Mouse (Mus musculus) midbrain, embryonic 10.5 days (tissue): Measurements from ENCODE around the gene Myl4. TPM values are rescaled to one million over a fixed set of nuclear protein-coding genes. Genes with fewer than 3 reads are reported as not detected.

Source experiments
- DNase-seq: peaks from one replicate; pipeline ENCODE4 v3.0.0-alpha.2; 2017; ENCODE audit warnings: low spot score
- H3K27ac ChIP-seq: fragments of 300-500 bp; sonication (generic); replicated peaks from 2 replicates; pipeline ENCODE4 v1.5.1; 2016; ENCODE audit warnings: mild to moderate bottlenecking
- H3K27me3 ChIP-seq: fragments of 300-500 bp; sonication (generic); 2 replicates; pipeline ENCODE4 v1.6.1; 2016; ENCODE audit warnings: low read depth, mild to moderate bottlenecking; ENCODE audit not compliant: poor library complexity, severe bottlenecking
- H3K36me3 ChIP-seq: fragments of 300-500 bp; sonication (generic); 2 replicates; pipeline ENCODE4 v1.6.1; 2016; ENCODE audit warnings: mild to moderate bottlenecking, moderate library complexity
- H3K4me1 ChIP-seq: fragments of 300-500 bp; sonication (generic); 2 replicates; pipeline ENCODE4 v1.6.1; 2016
- H3K4me3 ChIP-seq: fragments of 300-500 bp; sonication (generic); 2 replicates; pipeline ENCODE4 v1.5.1; 2016; ENCODE audit warnings: mild to moderate bottlenecking, moderate library complexity
- H3K9me3 ChIP-seq: fragments of 300-500 bp; sonication (generic); replicated peaks from 2 replicates; pipeline ENCODE4 v1.6.1; 2016; ENCODE audit warnings: mild to moderate bottlenecking
- WGBS: fragments of 180-500 bp; shearing (Covaris S2); methylation state at CpG from one replicate; pipeline ENCODE4 v1.1.7; 2016; 5-methylcytosine and 5-hydroxymethylcytosine counted together
- polyA plus RNA-seq: library from polyadenylated mRNA; unstranded; fragments of >200 nt; fragmentation: Nextera tagmentation; extraction: Ambion mirVana; gene quantifications from 2 replicates; pipeline ENCODE4 v1.2.1, GENCODE M21; 2016

Gene Myl4
- polyA plus RNA-seq, 1 experiment from 2014 or later = 0.94 TPM

GRCm38 (mm10) chr11:104578074-104578473 lies 27.6 kb downstream of the Myl4 start:
- H3K9me3 ChIP-seq = no peaks in the 10 kb centered on the region
- peaks cover 39% of the 10 kb centered on the region for H3K4me1 ChIP-seq
- H3K36me3 ChIP-seq = no peaks in the 10 kb centered on the region
- no peak for DNase-seq
- H3K27ac ChIP-seq = no peak overlapping the region
- peaks cover under 1% of the 10 kb centered on the region; the same call in 1 of the 2 replicates for H3K27me3 ChIP-seq
- WGBS = 68% methylated on average over 5 of the region's 5 CpGs
- H3K4me3 ChIP-seq = no peak overlapping the region

- 95% methylated on average over 9 of the region's 9 CpGs for WGBS
- Histone ChIP-seq H3K27me3 (no peaks in the 10 kb centered on the region; the same call in 1 of the 2 replicates), H3K4me1 (peaks cover 39% of the 10 kb centered on the region), H3K27ac (no peak overlapping the region), H3K36me3 (no peaks in the 10 kb centered on the region), H3K4me3 (no peak overlapping the region), H3K9me3 (no peaks in the 10 kb centered on the region)
- DNase-seq = no peak
Measured at GRCm38 (mm10) chr11:104579084-104579483, 28.6 kb downstream of the Myl4 start.

GRCm38 (mm10) chr11:104579575-104579974 lies 29.1 kb downstream of the Myl4 start:
- H3K4me1 ChIP-seq = peaks cover 39% of the 10 kb centered on the region
- no peaks in the 10 kb centered on the region for H3K9me3 ChIP-seq
- no peak for DNase-seq
- no peak overlapping the region for H3K27ac ChIP-seq
- no peaks in the 10 kb centered on the region for H3K36me3 ChIP-seq
- H3K4me3 ChIP-seq = no peak overlapping the region
- no peaks in the 10 kb centered on the region; the same call in 1 of the 2 replicates for H3K27me3 ChIP-seq
- 93% methylated on average over 8 of the region's 8 CpGs for WGBS

- peaks cover 39% of the 10 kb centered on the region for H3K4me1 ChIP-seq
- no peaks in the 10 kb centered on the region for H3K9me3 ChIP-seq
- 77% methylated on average over 6 of the region's 6 CpGs for WGBS
- H3K27ac ChIP-seq = no peak overlapping the region
- no peak for DNase-seq
- no peaks in the 10 kb centered on the region; the same call in 1 of the 2 replicates for H3K27me3 ChIP-seq
- H3K36me3 ChIP-seq = no peaks in the 10 kb centered on the region
- H3K4me3 ChIP-seq = no peak overlapping the region
Measured at GRCm38 (mm10) chr11:104580091-104580490, 29.6 kb downstream of the Myl4 start.

- Histone ChIP-seq H3K36me3 (no peaks in the 10 kb centered on the region), H3K27ac (no peak overlapping the region), H3K4me1 (peaks cover 39% of the 10 kb centered on the region), H3K4me3 (no peak overlapping the region), H3K27me3 (no peaks in the 10 kb centered on the region; the same call in 1 of the 2 replicates), H3K9me3 (no peaks in the 10 kb centered on the region)
- 89% methylated on average over 5 of the region's 5 CpGs for WGBS
- DNase-seq = no peak
Measured at GRCm38 (mm10) chr11:104580606-104581005, 30.1 kb downstream of the Myl4 start.

- DNase-seq = no peak
- Histone ChIP-seq H3K4me3 (no peak overlapping the region), H3K27me3 (no peaks in the 10 kb centered on the region; the same call in 1 of the 2 replicates), H3K27ac (no peak overlapping the region), H3K4me1 (peaks cover 39% of the 10 kb centered on the region), H3K9me3 (no peaks in the 10 kb centered on the region), H3K36me3 (no peaks in the 10 kb centered on the region)
- 74% methylated on average over 18 of the region's 18 CpGs for WGBS
Measured at GRCm38 (mm10) chr11:104581446-104582307, 31.2 kb downstream of the Myl4 start.

GRCm38 (mm10) chr11:104582308-104582606 lies 31.8 kb downstream of the Myl4 start:
- WGBS = 91% methylated on average over 2 of the region's 2 CpGs
- Histone ChIP-seq H3K4me1 (peaks cover 35% of the 10 kb centered on the region), H3K4me3 (no peak overlapping the region)

GRCm38 (mm10) chr11:104582630-104583364 lies 32.3 kb downstream of the Myl4 start:
- 67% methylated on average over 13 of the region's 13 CpGs for WGBS
- DNase-seq = no peak

More at GRCm38 (mm10) chr11:104582308-104582606, 31.8 kb downstream of the Myl4 start:
- H3K27ac ChIP-seq = no peak overlapping the region
- H3K36me3 ChIP-seq = no peaks in the 10 kb centered on the region
- no peaks in the 10 kb centered on the region; the same call in 1 of the 2 replicates for H3K27me3 ChIP-seq
- no peaks in the 10 kb centered on the region for H3K9me3 ChIP-seq
- DNase-seq = no peak

GRCm38 (mm10) chr11:104585495-104585894 lies 35.0 kb downstream of the Myl4 start:
- H3K36me3 ChIP-seq = no peaks in the 10 kb centered on the region
- 83% methylated on average over 5 of the region's 5 CpGs for WGBS
- peaks cover 14% of the 10 kb centered on the region; the same call in 1 of the 2 replicates for H3K4me1 ChIP-seq
- no peaks in the 10 kb centered on the region for H3K27me3 ChIP-seq
- no peak for DNase-seq
- no peak overlapping the region for H3K4me3 ChIP-seq
- no peak overlapping the region for H3K27ac ChIP-seq
- H3K9me3 ChIP-seq = 0 out of 2 replicates have a peak, but pooled peaks cover 6% of the 10 kb centered on the region

More at GRCm38 (mm10) chr11:104582630-104583364, 32.3 kb downstream of the Myl4 start:
- no peaks in the 10 kb centered on the region for H3K36me3 ChIP-seq
- no peaks in the 10 kb centered on the region for H3K27me3 ChIP-seq
- no peak overlapping the region for H3K4me3 ChIP-seq
- H3K9me3 ChIP-seq = 0 out of 2 replicates have a peak, but pooled peaks cover 2% of the 10 kb centered on the region
- H3K4me1 ChIP-seq = peaks cover 33% of the 10 kb centered on the region
- no peak overlapping the region for H3K27ac ChIP-seq

GRCm38 (mm10) chr11:104587904-104588303 lies 37.4 kb downstream of the Myl4 start:
- DNase-seq = no peak
- Histone ChIP-seq H3K27me3 (no peaks in the 10 kb centered on the region), H3K4me1 (0 out of 2 replicates have a peak, but pooled peaks cover under 1% of the 10 kb centered on the region), H3K27ac (no peak overlapping the region), H3K36me3 (no peaks in the 10 kb centered on the region), H3K9me3 (0 out of 2 replicates have a peak, but pooled peaks cover 6% of the 10 kb centered on the region), H3K4me3 (no peak overlapping the region)
- 93% methylated on average over 9 of the region's 9 CpGs for WGBS

GRCm38 (mm10) chr11:104588513-104588912 lies 38.0 kb downstream of the Myl4 start:
- no peak overlapping the region for H3K27ac ChIP-seq
- no peaks in the 10 kb centered on the region for H3K4me1 ChIP-seq
- DNase-seq = no peak
- no peaks in the 10 kb centered on the region for H3K36me3 ChIP-seq
- WGBS = 92% methylated on average over 2 of the region's 2 CpGs
- H3K4me3 ChIP-seq = no peak overlapping the region
- no peaks in the 10 kb centered on the region for H3K27me3 ChIP-seq
- 0 out of 2 replicates have a peak, but pooled peaks cover 6% of the 10 kb centered on the region for H3K9me3 ChIP-seq

GRCm38 (mm10) chr11:104589570-104589969 lies 39.1 kb downstream of the Myl4 start:
- Histone ChIP-seq H3K4me1 (no peaks in the 10 kb centered on the region), H3K27me3 (no peaks in the 10 kb centered on the region), H3K4me3 (no peak overlapping the region), H3K36me3 (no peaks in the 10 kb centered on the region), H3K9me3 (0 out of 2 replicates have a peak, but pooled peaks cover 6% of the 10 kb centered on the region), H3K27ac (no peak overlapping the region)
- DNase-seq = no peak
- 72% methylated on average over 1 of the region's 1 CpGs for WGBS
